Mouse (Mus musculus): Measurements from ENCODE around the gene Gm3625. TPM values are rescaled to one million over a fixed set of nuclear protein-coding genes. Genes with fewer than 3 reads are reported as not detected.

Gm3625 gene
- polyA plus RNA-seq, 1 experiment, result not detected

- Histone ChIP-seq H3K4me3 (ENCODE audit: control insufficient read depth, insufficient read depth, low read length) (no peak overlapping the region), H3K27me3 (ENCODE audit: control insufficient read depth, insufficient read depth, low read length) (no peaks in the 10 kb centered on the region), H3K4me1 (replicated peaks; ENCODE audit: control insufficient read depth, insufficient read depth, low read length) (no peaks in the 10 kb centered on the region), H3K36me3 (ENCODE audit: control insufficient read depth, insufficient read depth, low read length) (no peaks in the 10 kb centered on the region), H3K27ac (ENCODE audit: control insufficient read depth, insufficient read depth, low read length) (no peak overlapping the region)
- TF ChIP-seq POLR2A (IDR thresholded peaks at IDR 0.05; ENCODE audit: control insufficient read depth, extremely low read depth, insufficient read depth, low read length, poor library complexity) (no peak), CTCF (IDR thresholded peaks at IDR 0.05; ENCODE audit: borderline replicate concordance, control insufficient read depth, extremely low read depth, insufficient read depth, low read length, poor library complexity) (no peak)
- DNase-seq, result no peak
- WGBS, result 37% methylated on average over 3 of the region's 3 CpGs
Measured at GRCm38 (mm10) chr12:4606625-4607024, 13.9 kb upstream of the Gm3625 start.

- TF ChIP-seq POLR2A (IDR thresholded peaks at IDR 0.05; ENCODE audit: control insufficient read depth, extremely low read depth, insufficient read depth, low read length, poor library complexity), result no peak
- TF ChIP-seq CTCF (IDR thresholded peaks at IDR 0.05; ENCODE audit: borderline replicate concordance, control insufficient read depth, extremely low read depth, insufficient read depth, low read length, poor library complexity), result no peak
- peaks cover 3% of the 10 kb centered on the region; the same call in 1 of the 2 replicates for H3K4me1 ChIP-seq (replicated peaks; ENCODE audit: control insufficient read depth, insufficient read depth, low read length)
- DNase-seq, result no peak
- 77% methylated on average over 4 of the region's 4 CpGs for WGBS
- no peak overlapping the region for H3K27ac ChIP-seq (ENCODE audit: control insufficient read depth, insufficient read depth, low read length)
- no peaks in the 10 kb centered on the region for H3K36me3 ChIP-seq (ENCODE audit: control insufficient read depth, insufficient read depth, low read length)
- no peak overlapping the region for H3K4me3 ChIP-seq (ENCODE audit: control insufficient read depth, insufficient read depth, low read length)
- H3K27me3 ChIP-seq (ENCODE audit: control insufficient read depth, insufficient read depth, low read length), result no peaks in the 10 kb centered on the region
Measured at GRCm38 (mm10) chr12:4599713-4600112, 7.0 kb upstream of the Gm3625 start.

- WGBS, result 89% methylated on average over 8 of the region's 8 CpGs
- H3K27ac ChIP-seq (ENCODE audit: control insufficient read depth, insufficient read depth, low read length), result no peak overlapping the region
- H3K27me3 ChIP-seq (ENCODE audit: control insufficient read depth, insufficient read depth, low read length), result no peaks in the 10 kb centered on the region
- no peak for TF ChIP-seq CTCF (IDR thresholded peaks at IDR 0.05; ENCODE audit: borderline replicate concordance, control insufficient read depth, extremely low read depth, insufficient read depth, low read length, poor library complexity)
- no peak for TF ChIP-seq POLR2A (IDR thresholded peaks at IDR 0.05; ENCODE audit: control insufficient read depth, extremely low read depth, insufficient read depth, low read length, poor library complexity)
- H3K4me1 ChIP-seq (replicated peaks; ENCODE audit: control insufficient read depth, insufficient read depth, low read length), result peaks cover 3% of the 10 kb centered on the region; the same call in 1 of the 2 replicates
- no peaks in the 10 kb centered on the region for H3K36me3 ChIP-seq (ENCODE audit: control insufficient read depth, insufficient read depth, low read length)
- no peak for DNase-seq
- no peak overlapping the region for H3K4me3 ChIP-seq (ENCODE audit: control insufficient read depth, insufficient read depth, low read length)
Measured at GRCm38 (mm10) chr12:4598666-4599428, 6.1 kb upstream of the Gm3625 start.

- peak; percentile 16 for DNase-seq
Measured at GRCm38 (mm10) chr12:4595055-4595454, 2.3 kb upstream of the Gm3625 start.

GRCm38 (mm10) chr12:4593930-4594391 lies 1.2 kb upstream of the Gm3625 start:
- DNase-seq, result no peak
- Histone ChIP-seq H3K27ac (ENCODE audit: control insufficient read depth, insufficient read depth, low read length) (no peak overlapping the region), H3K27me3 (ENCODE audit: control insufficient read depth, insufficient read depth, low read length) (no peaks in the 10 kb centered on the region), H3K36me3 (ENCODE audit: control insufficient read depth, insufficient read depth, low read length) (no peaks in the 10 kb centered on the region), H3K4me3 (ENCODE audit: control insufficient read depth, insufficient read depth, low read length) (peak overlapping the region; percentile 94; the same call in 1 of the 2 replicates), H3K4me1 (replicated peaks; ENCODE audit: control insufficient read depth, insufficient read depth, low read length) (0 out of 2 replicates have a peak, but pooled peaks cover 4% of the 10 kb centered on the region)
- TF ChIP-seq CTCF (IDR thresholded peaks at IDR 0.05; ENCODE audit: borderline replicate concordance, control insufficient read depth, extremely low read depth, insufficient read depth, low read length, poor library complexity) (no peak), POLR2A (IDR thresholded peaks at IDR 0.05; ENCODE audit: control insufficient read depth, extremely low read depth, insufficient read depth, low read length, poor library complexity) (no peak)
- WGBS, result 6% methylated on average over 9 of the region's 9 CpGs

More at GRCm38 (mm10) chr12:4595055-4595454, 2.3 kb upstream of the Gm3625 start:
- no peak overlapping the region for H3K27ac ChIP-seq (ENCODE audit: control insufficient read depth, insufficient read depth, low read length)
- no peak for TF ChIP-seq POLR2A (IDR thresholded peaks at IDR 0.05; ENCODE audit: control insufficient read depth, extremely low read depth, insufficient read depth, low read length, poor library complexity)
- no peak for TF ChIP-seq CTCF (IDR thresholded peaks at IDR 0.05; ENCODE audit: borderline replicate concordance, control insufficient read depth, extremely low read depth, insufficient read depth, low read length, poor library complexity)
- no peaks in the 10 kb centered on the region for H3K36me3 ChIP-seq (ENCODE audit: control insufficient read depth, insufficient read depth, low read length)
- 14% methylated on average over 6 of the region's 6 CpGs for WGBS
- H3K4me1 ChIP-seq (replicated peaks; ENCODE audit: control insufficient read depth, insufficient read depth, low read length), result peaks cover 7% of the 10 kb centered on the region; the same call in 1 of the 2 replicates
- H3K4me3 ChIP-seq (ENCODE audit: control insufficient read depth, insufficient read depth, low read length), result no peak overlapping the region
- no peaks in the 10 kb centered on the region for H3K27me3 ChIP-seq (ENCODE audit: control insufficient read depth, insufficient read depth, low read length)

GRCm38 (mm10) chr12:4593166-4593929 lies 621 bp upstream of the Gm3625 start:
- no peaks in the 10 kb centered on the region for H3K27me3 ChIP-seq (ENCODE audit: control insufficient read depth, insufficient read depth, low read length)
- H3K4me1 ChIP-seq (replicated peaks; ENCODE audit: control insufficient read depth, insufficient read depth, low read length), result 0 out of 2 replicates have a peak, but pooled peaks cover 4% of the 10 kb centered on the region
- DNase-seq, result peak; percentile 62
- H3K36me3 ChIP-seq (ENCODE audit: control insufficient read depth, insufficient read depth, low read length), result no peaks in the 10 kb centered on the region
- WGBS, result under 1% methylated on average over 80 of the region's 80 CpGs
- TF ChIP-seq CTCF (IDR thresholded peaks at IDR 0.05; ENCODE audit: borderline replicate concordance, control insufficient read depth, extremely low read depth, insufficient read depth, low read length, poor library complexity), result no peak
- no peak for TF ChIP-seq POLR2A (IDR thresholded peaks at IDR 0.05; ENCODE audit: control insufficient read depth, extremely low read depth, insufficient read depth, low read length, poor library complexity)
- peak overlapping the region; percentile 56 for H3K27ac ChIP-seq (ENCODE audit: control insufficient read depth, insufficient read depth, low read length)
- peak overlapping the region; percentile 94 for H3K4me3 ChIP-seq (ENCODE audit: control insufficient read depth, insufficient read depth, low read length)

Data from thymus, adult 2 months (tissue).